Mouse (Mus musculus) liver, adult 2 months (tissue): ENCODE results near the gene Ggt6. TPM values are rescaled to one million over a fixed set of nuclear protein-coding genes. Genes with fewer than 3 reads are reported as not detected.

Source experiments
- DNase-seq: peaks from one replicate; pipeline ENCODE4 v3.0.0-alpha.2; 2011; ENCODE audit warnings: low read depth, low spot score; ENCODE audit errors: extremely low read depth
- H3K27ac ChIP-seq: fragments of 200-500 bp; replicated peaks from 2 replicates; pipeline ENCODE4 v1.5.1; 2012; ENCODE audit warnings: low read depth, mild to moderate bottlenecking, control low read depth, inconsistent platforms, low read length; ENCODE audit not compliant: insufficient read depth
- H3K27me3 ChIP-seq: fragments of 200-500 bp; 2 replicates; pipeline ENCODE4 v1.6.1; 2012; ENCODE audit warnings: mild to moderate bottlenecking, moderate library complexity, low read length, inconsistent platforms; ENCODE audit not compliant: control insufficient read depth, insufficient read depth
- H3K36me3 ChIP-seq: fragments of 200-500 bp; 2 replicates; pipeline ENCODE4 v1.6.1; 2012; ENCODE audit warnings: low read length, inconsistent platforms; ENCODE audit not compliant: control insufficient read depth, insufficient read depth
- H3K4me1 ChIP-seq: fragments of 200-500 bp; 2 replicates; pipeline ENCODE4 v1.6.1; 2011; ENCODE audit warnings: low read length; ENCODE audit not compliant: control insufficient read depth, insufficient read depth
- H3K4me3 ChIP-seq: fragments of 200-500 bp; 2 replicates; pipeline ENCODE4 v1.5.1; 2011; ENCODE audit warnings: low read depth, mild to moderate bottlenecking, control low read depth, low read length, moderate library complexity; ENCODE audit not compliant: insufficient read depth
- H3K79me2 ChIP-seq: fragments of 200-500 bp; 2 replicates; pipeline ENCODE4 v1.6.1; 2012; ENCODE audit warnings: inconsistent platforms, mild to moderate bottlenecking, low read length, moderate library complexity; ENCODE audit not compliant: control insufficient read depth, insufficient read depth
- H3K9ac ChIP-seq: fragments of 200-500 bp; 2 replicates; pipeline ENCODE4 v1.6.1; 2012; ENCODE audit warnings: low read depth, mild to moderate bottlenecking, control low read depth, inconsistent platforms, low read length
- CTCF ChIP-seq: fragments of 200-500 bp; IDR thresholded peaks from 2 replicates; pipeline ENCODE4 v1.5.1; 2011; ENCODE audit warnings: low read depth, low read length, control low read depth
- POLR2A ChIP-seq: fragments of 200-500 bp; IDR thresholded peaks from 2 replicates; pipeline ENCODE4 v1.6.1; 2011; ENCODE audit warnings: low read length, control low read depth; ENCODE audit not compliant: insufficient read depth; ENCODE audit errors: extremely low read depth
- WGBS: fragments of 180-500 bp; shearing (Covaris S2); methylation state at CpG from one replicate; pipeline ENCODE4 v1.1.7; 2018; 5-methylcytosine and 5-hydroxymethylcytosine counted together
- polyA plus RNA-seq: library from polyadenylated mRNA; depleted of rRNA; stranded (reverse); fragments of >200 nt; gene quantifications from 2 replicates; pipeline ENCODE4 v1.2.3, GENCODE M21; 2012
- total RNA-seq: library from RNA; depleted of rRNA; stranded (reverse); fragments of >200 nt; gene quantifications from 2 replicates; pipeline ENCODE4 v1.2.3, GENCODE M21; 2014

The Ggt6 gene
- total and polyA plus RNA-seq, 2 experiments: 13.6 to 33.7 TPM

DNA sequence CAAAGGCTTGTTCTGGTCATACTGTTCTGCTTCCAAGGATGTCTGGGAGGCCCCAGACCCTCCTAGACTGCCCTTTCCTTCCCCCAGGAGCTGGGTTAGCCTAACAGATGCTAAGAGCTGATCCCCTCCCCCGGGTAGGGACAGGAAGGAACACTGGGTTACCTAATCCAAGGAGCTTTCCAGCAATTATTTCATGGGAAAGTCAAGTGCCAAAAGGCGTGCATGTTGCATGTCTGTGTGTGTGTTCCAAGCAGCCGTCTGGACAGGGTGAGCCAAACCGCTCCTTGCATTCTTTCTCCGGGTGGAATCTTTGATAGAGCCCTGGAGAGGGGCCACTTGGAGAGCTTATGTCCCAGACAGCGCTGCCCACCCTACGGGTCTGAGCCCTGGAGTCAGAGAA is 22.3 kb upstream of the Ggt6 start:
- no peak overlapping the region for H3K27ac ChIP-seq
- no peaks in the 10 kb centered on the region for H3K36me3 ChIP-seq
- no peaks in the 10 kb centered on the region for H3K27me3 ChIP-seq

GRCm38 (mm10) chr11:72413601-72414190 is 21.6 kb upstream of the Ggt6 start:
- TF ChIP-seq CTCF: no peak
- H3K27me3 ChIP-seq: no peaks in the 10 kb centered on the region
- 91% methylated on average over 5 of the region's 5 CpGs for WGBS

More for the DNA sequence above, 22.3 kb upstream of the Ggt6 start:
- TF ChIP-seq CTCF: no peak
- no peak for TF ChIP-seq POLR2A
- H3K4me1 ChIP-seq: peaks cover 5% of the 10 kb centered on the region
- H3K4me3 ChIP-seq: no peak overlapping the region
- H3K79me2 ChIP-seq: no peaks in the 10 kb centered on the region
- WGBS: 93% methylated on average over 7 of the region's 7 CpGs
- no peak overlapping the region for H3K9ac ChIP-seq
- DNase-seq: no peak

DNA sequence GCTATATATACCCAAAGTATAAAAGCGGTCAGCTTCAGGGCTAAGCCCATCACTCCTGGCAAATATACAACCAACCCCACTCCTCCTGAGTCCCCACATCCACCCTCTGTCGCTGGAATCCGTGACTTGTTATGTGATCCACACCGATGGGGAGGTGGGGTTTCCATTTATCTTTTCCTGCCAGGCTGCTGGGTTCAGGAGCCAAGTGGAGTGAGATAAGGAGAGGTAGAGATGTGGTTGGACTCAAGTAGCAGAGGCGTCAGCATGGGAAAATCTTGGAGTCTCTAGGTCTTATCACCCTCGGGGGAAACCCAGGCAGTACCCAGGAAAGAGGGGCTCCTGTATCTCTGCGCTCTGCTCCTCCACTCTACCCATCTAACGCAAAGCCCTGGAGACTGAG is 20.2 kb upstream of the Ggt6 start:
- WGBS: 69% methylated on average over 8 of the region's 8 CpGs
- H3K27ac ChIP-seq: no peak overlapping the region
- no peaks in the 10 kb centered on the region for H3K36me3 ChIP-seq
- no peak for DNase-seq
- H3K4me3 ChIP-seq: no peak overlapping the region
- H3K79me2 ChIP-seq: no peaks in the 10 kb centered on the region
- TF ChIP-seq POLR2A (no peak), CTCF (no peak)
- no peaks in the 10 kb centered on the region for H3K27me3 ChIP-seq
- H3K9ac ChIP-seq: no peak overlapping the region
- H3K4me1 ChIP-seq: peaks cover 6% of the 10 kb centered on the region

More at GRCm38 (mm10) chr11:72413601-72414190, 21.6 kb upstream of the Ggt6 start:
- Histone ChIP-seq H3K27ac (no peak overlapping the region), H3K4me3 (no peak overlapping the region), H3K36me3 (no peaks in the 10 kb centered on the region), H3K4me1 (peaks cover 6% of the 10 kb centered on the region), H3K9ac (no peak overlapping the region), H3K79me2 (no peaks in the 10 kb centered on the region)
- no peak for DNase-seq

GRCm38 (mm10) chr11:72416666-72417065 is 18.7 kb upstream of the Ggt6 start:
- TF ChIP-seq CTCF (no peak), POLR2A (no peak)
- no peak for DNase-seq
- 89% methylated on average over 5 of the region's 5 CpGs for WGBS
- Histone ChIP-seq H3K79me2 (no peaks in the 10 kb centered on the region), H3K4me3 (no peak overlapping the region), H3K27ac (no peak overlapping the region), H3K9ac (no peak overlapping the region), H3K27me3 (no peaks in the 10 kb centered on the region), H3K36me3 (no peaks in the 10 kb centered on the region), H3K4me1 (peaks cover 2% of the 10 kb centered on the region; the same call in 1 of the 2 replicates)

DNA sequence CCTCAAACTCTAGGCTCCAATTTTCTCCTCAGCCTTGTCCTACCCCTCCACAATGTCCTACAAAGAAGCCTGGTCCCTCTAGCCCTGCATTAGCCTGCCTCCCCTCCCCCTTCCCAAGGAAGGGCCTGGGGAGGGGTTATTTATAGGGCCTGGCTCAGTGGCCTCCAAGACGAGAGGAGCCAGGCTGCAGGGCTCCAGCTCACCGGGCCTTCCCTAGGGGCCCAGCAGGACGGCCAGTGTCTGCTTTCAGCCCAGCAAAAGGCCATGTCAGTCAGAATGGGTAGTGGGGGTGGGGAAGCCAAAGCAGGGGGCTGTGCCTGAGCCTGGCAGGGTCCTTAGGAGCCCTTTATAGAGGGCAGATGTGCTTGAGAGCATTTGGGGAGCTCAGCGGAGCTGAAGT is 17.9 kb upstream of the Ggt6 start:
- no peaks in the 10 kb centered on the region for H3K27me3 ChIP-seq

DNA sequence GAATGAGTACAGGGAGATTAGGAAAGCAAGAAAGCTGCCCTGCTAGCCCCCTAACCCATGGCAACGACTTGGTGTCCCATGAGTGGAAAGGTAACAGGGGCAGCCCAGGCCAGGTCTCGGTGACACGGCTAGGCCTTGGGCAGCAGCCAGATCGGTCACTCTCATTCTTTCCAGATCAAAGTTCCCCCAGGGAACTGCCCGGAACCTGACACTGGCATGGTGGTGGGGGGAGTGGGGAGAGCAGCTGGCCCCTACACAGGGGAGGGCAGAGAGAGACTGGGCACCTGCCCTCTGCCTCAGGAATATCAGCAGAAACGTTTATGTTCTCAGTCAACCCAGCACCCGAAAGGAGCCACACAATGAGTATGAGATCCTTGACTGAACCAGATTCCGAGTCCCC is 17.1 kb upstream of the Ggt6 start:
- Histone ChIP-seq H3K36me3 (no peaks in the 10 kb centered on the region), H3K4me1 (peaks cover 2% of the 10 kb centered on the region; the same call in 1 of the 2 replicates), H3K27ac (no peak overlapping the region), H3K9ac (no peak overlapping the region), H3K27me3 (no peaks in the 10 kb centered on the region), H3K4me3 (no peak overlapping the region), H3K79me2 (no peaks in the 10 kb centered on the region)
- 39% methylated on average over 8 of the region's 8 CpGs for WGBS
- TF ChIP-seq CTCF (no peak), POLR2A (no peak)
- peak; percentile 58 for DNase-seq

More for the DNA sequence above, 17.9 kb upstream of the Ggt6 start:
- 78% methylated on average over 4 of the region's 4 CpGs for WGBS
- H3K36me3 ChIP-seq: no peaks in the 10 kb centered on the region
- no peak overlapping the region for H3K9ac ChIP-seq
- peaks cover 2% of the 10 kb centered on the region; the same call in 1 of the 2 replicates for H3K4me1 ChIP-seq
- TF ChIP-seq POLR2A (no peak), CTCF (no peak)
- no peaks in the 10 kb centered on the region for H3K79me2 ChIP-seq
- H3K27ac ChIP-seq: no peak overlapping the region
- no peak overlapping the region for H3K4me3 ChIP-seq
- no peak for DNase-seq
